Mouse (Mus musculus): ENCODE measurements around the gene Arhgef10l. TPM values are rescaled to one million over a fixed set of nuclear protein-coding genes. Genes with fewer than 3 reads are reported as not detected.

Arhgef10l gene
- 10 to 100 TPM; 62.5 TPM for total RNA-seq (2021)
- long read RNA-seq, experiment 1, full-length matches to known transcripts: 9 of 82 reads
- long read RNA-seq, experiment 1, partial matches to known transcripts: 33 of 82 reads
- long read RNA-seq, experiment 1, other reads (novel, unspliced or antisense): 40 of 82 reads
- long read RNA-seq, experiment 2, full-length matches to known transcripts: 11 of 101 reads
- long read RNA-seq, experiment 2, partial matches to known transcripts: 51 of 101 reads
- long read RNA-seq, experiment 2, other reads (novel, unspliced or antisense): 39 of 101 reads

DNA sequence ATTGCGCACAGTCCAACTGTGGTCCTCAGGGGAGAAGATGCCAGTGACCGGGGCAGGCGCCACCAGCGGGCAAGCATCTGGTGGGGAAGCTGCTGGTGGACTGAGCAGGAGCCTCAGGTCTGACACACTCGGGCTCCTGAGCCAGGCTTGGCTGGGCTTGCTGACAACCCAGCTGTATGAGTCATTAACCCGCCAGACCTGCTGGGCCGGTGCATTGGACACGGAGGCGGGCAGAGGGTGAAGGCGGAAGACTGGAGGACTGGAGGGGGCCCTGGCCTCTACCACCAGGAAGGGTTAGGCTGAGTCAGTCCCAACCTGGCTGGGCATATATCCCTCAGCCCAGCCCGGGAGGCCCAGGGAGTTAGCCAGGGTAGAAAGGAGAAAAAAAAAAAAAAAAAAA lies at the start of gene Arhgef10l:
Gene Arhgef10l (minus strand): TSS at position 253 of the 400 bp plus-strand sequence.
- intact Hi-C loops (cut with DNase I): no loop called here
- DNase-seq: peak in 1 of 2 experiments; percentile 19

GRCm38 (mm10) chr4:140714586-140714985 lies 48.8 kb upstream of the Arhgef10l start:
- intact Hi-C loops (cut with DNase I): loop anchor here (5.0 kb wide), 1 partner anchor 157 kb away; no protein-coding TSS in a partner anchor
- no peak for DNase-seq

GRCm38 (mm10) chr4:140713480-140714365 lies 47.9 kb upstream of the Arhgef10l start:
- DNase-seq: peak; percentile 93 to 96
- intact Hi-C loops (cut with DNase I): loop anchor here (1.0 to 5.0 kb wide), 3 partner anchors 34 to 156 kb away; no protein-coding TSS in a partner anchor

DNA sequence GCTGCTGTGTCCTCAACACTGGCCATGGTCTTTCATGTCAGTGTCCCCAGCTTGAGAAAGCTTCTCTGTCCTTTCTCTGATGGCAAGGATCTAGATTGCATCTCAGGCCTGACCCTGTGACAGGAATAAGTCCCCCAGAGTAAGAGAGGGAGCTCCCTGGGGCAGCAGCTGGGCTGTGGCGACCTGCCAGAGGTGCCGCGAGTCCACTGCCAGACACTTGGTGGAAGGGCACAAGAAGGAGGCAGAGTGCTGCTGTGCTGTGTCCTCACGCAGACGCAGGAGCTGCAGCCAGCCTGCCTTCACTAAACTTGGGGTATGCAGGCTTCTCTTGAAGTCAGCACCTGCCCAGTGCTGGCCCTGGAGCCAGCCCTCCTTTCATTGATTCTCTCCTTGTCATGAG lies 45.5 kb upstream of the Arhgef10l start:
- peak; percentile 42 to 45 for DNase-seq
- intact Hi-C loops (cut with DNase I): loop anchor here (5.0 kb wide), 1 partner anchor 154 kb away; no protein-coding TSS in a partner anchor

DNA sequence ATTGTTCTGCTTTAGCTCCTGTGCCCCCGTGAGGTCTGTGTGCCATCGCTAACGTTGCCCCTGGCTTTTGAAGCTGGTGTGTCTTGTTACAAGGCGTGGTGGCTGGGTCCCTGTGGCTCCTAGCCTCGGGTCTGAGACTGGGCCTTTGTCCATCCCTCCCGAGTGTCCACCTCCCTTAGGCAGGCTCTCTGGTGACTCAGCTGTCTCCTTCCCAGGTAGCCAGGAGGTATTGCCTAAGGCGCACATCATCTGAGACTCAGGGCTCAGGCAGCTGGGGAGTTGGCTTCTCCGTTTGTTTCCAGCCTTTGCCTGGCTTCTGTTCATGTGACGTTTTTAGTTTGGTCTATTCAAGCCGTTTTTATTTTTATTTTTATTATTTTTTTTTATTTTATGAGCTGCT lies 45.0 kb upstream of the Arhgef10l start:
- intact Hi-C loops (cut with DNase I): loop anchor here (5.0 kb wide), 1 partner anchor 153 kb away; no protein-coding TSS in a partner anchor
- no peak for DNase-seq

DNA sequence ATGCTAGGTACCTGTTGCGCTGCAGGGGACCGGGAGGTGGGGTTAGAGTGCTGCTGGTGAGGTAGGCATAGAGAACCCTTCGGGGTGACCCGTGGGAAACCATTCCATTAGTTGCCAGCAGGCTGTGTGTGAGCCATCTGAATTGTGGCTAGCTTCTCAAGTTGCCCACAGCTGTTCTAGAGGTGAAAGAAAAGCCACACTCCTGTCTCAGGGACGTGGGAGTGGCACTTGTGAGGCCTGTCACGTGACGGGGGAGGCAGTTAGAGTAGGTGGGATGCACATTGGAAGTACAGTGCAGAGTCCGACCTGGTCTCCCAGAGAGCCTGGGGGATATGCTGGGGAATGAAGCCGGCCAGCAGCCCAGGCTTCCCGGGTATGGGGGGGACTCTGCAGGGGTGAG lies 43.8 kb upstream of the Arhgef10l start:
- DNase-seq: no peak

GRCm38 (mm10) chr4:140709111-140709510 lies 43.3 kb upstream of the Arhgef10l start:
- DNase-seq: no peak
- intact Hi-C loops (cut with DNase I): no loop called here

More for the DNA sequence above, 43.8 kb upstream of the Arhgef10l start:
- intact Hi-C loops (cut with DNase I): loop anchor here (5.0 kb wide), 1 partner anchor 152 kb away; no protein-coding TSS in a partner anchor

GRCm38 (mm10) chr4:140708297-140708927 lies 42.6 kb upstream of the Arhgef10l start:
- DNase-seq: no peak
- intact Hi-C loops (cut with DNase I): no loop called here

- intact Hi-C loops (cut with DNase I): no loop called here
These were observed 41.8 kb upstream of the Arhgef10l start for GRCm38 (mm10) chr4:140707615-140708014.

DNA sequence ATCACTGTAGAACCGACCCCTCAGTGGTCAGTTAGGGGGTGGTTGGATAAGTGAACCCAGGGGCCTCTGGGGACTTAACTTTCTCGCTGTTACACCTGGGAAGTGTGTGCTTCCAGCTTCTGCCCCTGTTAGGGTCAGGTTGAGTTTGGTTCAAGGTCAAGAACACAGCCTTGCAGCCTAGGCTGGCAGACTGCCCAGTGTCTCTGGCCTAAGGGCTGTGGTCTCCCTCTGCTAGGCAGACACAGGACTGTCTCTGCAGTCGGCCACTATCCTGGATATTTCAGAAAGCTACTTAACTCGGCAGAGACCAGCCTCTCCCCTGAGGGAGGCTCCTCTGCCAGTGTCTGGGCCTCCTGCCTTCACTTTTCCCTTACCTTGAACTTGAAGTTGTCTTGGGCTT lies 38.4 kb upstream of the Arhgef10l start:
- intact Hi-C loops (cut with DNase I): no loop called here
- DNase-seq: no peak

More at GRCm38 (mm10) chr4:140707615-140708014, 41.8 kb upstream of the Arhgef10l start:
- DNase-seq: no peak

- no peak for DNase-seq
- intact Hi-C loops (cut with DNase I): no loop called here
These were observed 37.8 kb upstream of the Arhgef10l start for GRCm38 (mm10) chr4:140703636-140704035.

DNA sequence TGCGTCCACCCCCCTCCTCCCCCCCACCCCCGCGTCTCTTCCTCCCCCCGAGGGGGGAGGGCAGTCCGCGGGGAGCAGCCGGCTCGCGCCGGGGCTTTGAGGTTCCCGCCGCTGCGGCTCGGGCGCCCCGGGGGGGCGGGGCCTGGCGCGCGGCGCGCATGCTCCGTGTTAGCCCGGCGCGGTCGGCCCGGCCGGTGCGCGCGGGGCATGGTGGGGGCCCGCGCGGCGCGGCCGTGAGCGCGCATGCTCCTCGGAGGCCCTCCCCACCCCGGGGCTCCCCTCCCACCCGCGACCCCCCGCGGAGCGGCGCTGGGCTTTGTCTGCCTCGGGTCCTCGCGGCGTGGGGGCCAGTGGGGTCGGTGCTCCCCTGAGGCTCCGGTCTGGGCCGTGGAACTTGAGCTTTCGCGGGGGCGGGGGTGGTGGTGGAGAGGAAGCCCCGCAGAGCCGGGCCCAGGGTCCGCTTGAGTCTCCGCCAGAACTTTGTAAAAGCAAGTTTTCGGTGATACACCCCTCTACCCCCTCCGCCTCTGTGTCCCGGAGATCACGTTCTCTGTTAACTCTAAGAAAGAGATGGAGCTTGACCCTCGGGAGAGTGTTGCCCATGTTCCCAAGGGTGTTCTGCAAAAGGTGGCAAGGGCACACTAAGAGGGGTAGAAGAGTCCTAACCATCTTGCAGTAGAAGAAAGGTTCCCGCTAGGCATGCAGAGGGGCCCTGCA lies 37.0 kb upstream of the Arhgef10l start:
- intact Hi-C loops (cut with DNase I): no loop called here
- DNase-seq: peak; percentile 90 to 94

DNA sequence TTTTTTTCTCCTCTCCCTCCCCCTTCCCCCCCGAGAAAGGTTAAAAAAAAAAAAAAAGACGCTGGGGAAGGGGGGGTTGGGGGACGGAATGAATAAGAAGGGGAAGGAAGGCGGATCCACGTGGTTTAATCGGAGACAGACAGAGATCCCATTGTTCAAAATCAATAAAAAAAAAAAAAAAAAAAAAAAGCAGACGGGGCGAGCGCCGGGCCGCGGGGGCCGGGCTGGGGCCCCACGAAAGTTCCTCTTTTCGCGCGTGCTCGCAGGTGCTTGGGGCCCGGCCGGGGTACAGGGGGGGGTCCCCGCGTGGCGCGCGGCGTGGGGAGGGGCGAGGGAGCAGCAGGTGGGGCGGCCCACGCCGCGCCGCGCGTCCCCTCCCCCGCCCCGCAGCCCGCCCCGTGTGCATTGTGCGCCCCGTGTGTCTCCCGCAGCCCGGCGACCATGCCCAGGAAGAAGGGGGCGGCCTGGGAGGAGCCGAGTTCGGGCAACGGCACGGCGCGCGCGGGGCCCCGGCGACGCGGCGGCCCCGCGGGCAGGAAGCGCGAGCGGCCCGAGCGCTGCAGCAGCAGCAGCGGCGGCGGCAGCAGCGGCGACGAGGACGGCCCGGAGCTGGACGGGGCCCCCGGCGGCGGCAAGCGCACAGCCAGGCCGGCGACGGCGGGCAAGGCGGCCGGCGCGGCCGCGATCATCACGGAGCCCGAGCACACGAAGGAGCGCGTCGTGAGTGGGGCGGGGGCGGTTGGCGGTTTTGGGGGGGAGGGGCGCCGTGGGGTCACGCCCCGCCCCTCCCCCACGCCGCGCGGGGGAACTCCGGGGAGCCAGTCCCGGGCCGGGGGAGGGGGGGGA lies 36.1 kb upstream of the Arhgef10l start:
- intact Hi-C loops (cut with DNase I): no loop called here
- peak; percentile 38 to 55 for DNase-seq

GRCm38 (mm10) chr4:140701049-140701715 lies 35.4 kb upstream of the Arhgef10l start:
- intact Hi-C loops (cut with DNase I): no loop called here
- peak; percentile 90 to 91 for DNase-seq

- intact Hi-C loops (cut with DNase I): no loop called here
- no peak for DNase-seq
These were observed 34.6 kb upstream of the Arhgef10l start, which contains the start of gene Rcc2 for GRCm38 (mm10) chr4:140700269-140701018. TSS of gene Rcc2 (plus strand) at chr4:140700541.

DNA sequence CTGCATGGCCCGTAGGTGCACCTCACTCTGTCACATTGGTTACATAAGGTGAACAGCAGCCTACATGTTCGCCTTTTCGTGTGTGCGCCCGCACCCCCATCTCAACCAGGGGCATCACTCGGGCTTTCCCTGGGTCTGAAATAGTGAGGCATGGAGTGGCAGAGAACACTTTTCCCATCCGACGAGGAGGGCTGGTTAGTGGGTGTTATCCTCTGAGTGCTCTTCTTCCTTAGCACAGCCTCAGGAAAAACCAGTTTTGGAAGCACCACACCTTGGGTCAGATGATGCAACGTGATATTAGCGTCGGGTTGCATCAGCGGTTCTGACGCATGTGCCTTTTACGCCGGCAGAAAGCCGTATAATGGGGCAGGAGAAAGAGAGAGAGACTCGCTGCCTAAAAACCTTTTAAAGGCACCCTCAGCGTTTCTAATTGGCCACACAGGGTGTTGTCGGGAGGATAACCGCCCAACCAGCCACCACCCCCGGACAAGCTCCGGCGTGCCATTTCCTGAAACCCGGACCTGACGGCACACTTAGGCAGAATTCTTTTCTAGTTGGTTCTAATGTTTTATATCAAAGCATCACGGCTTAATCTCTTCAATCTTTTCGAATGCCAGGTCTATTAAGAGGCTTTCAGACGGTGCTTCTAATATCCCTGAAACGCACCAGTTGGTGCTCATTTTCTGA lies 33.8 kb upstream of the Arhgef10l start:
- peak; percentile 67 to 69 for DNase-seq
- intact Hi-C loops (cut with DNase I): no loop called here

Data from heart, postnatal 14 days (tissue).